Mouse (Mus musculus) lung, postnatal 10 days (tissue): ENCODE measurements around the gene 4931422A03Rik.

Source experiments
- DNase-seq: peaks from one replicate; pipeline ENCODE4 v3.0.0; 2021

Gene 4931422A03Rik

GRCm38 (mm10) chr2:103934270-103934669 is 93.9 kb downstream of the 4931422A03Rik start:
- DNase-seq, result no peak

GRCm38 (mm10) chr2:103932480-103932879 is 95.7 kb downstream of the 4931422A03Rik start:
- DNase-seq, result no peak

GRCm38 (mm10) chr2:103932025-103932424 is 96.1 kb downstream of the 4931422A03Rik start:
- no peak for DNase-seq

GRCm38 (mm10) chr2:103931511-103931911 is 96.7 kb downstream of the 4931422A03Rik start:
- no peak for DNase-seq

GRCm38 (mm10) chr2:103930306-103931019 is 97.7 kb downstream of the 4931422A03Rik start:
- DNase-seq, result peak; percentile 43

- no peak for DNase-seq
Observed at GRCm38 (mm10) chr2:103927610-103928145, 100.5 kb downstream of the 4931422A03Rik start.

- no peak for DNase-seq
Observed at GRCm38 (mm10) chr2:103926586-103927113, 101.5 kb downstream of the 4931422A03Rik start.

- no peak for DNase-seq
Observed at GRCm38 (mm10) chr2:103919488-103919887, 108.7 kb downstream of the 4931422A03Rik start.

GRCm38 (mm10) chr2:103918375-103918774 is 109.8 kb downstream of the 4931422A03Rik start:
- no peak for DNase-seq

GRCm38 (mm10) chr2:103917375-103917774 is 110.8 kb downstream of the 4931422A03Rik start:
- no peak for DNase-seq
